Mouse (Mus musculus) subcutaneous adipose tissue, adult 2 months (tissue): Measurements from ENCODE around the gene Itga7. TPM values are rescaled to one million over a fixed set of nuclear protein-coding genes. Genes with fewer than 3 reads are reported as not detected.

Source experiments
- polyA plus RNA-seq: library from polyadenylated mRNA; depleted of rRNA; stranded (reverse); fragments of >200 nt; gene quantifications from 2 replicates; pipeline ENCODE4 v1.2.3, GENCODE M21; 2012; ENCODE audit warnings: low replicate concordance; rRNA removed

Gene Itga7
- 95.0 and 265 TPM in 2 replicates for polyA plus RNA-seq

GRCm38 (mm10) chr10:128933574-128933973 is at the start of gene Itga7:
Gene Itga7 (plus strand): TSS chr10:128933818.

GRCm38 (mm10) chr10:128891296-128892094 is 42.1 kb upstream of the Itga7 start, which contains the start of gene Gdf11:
Gene Gdf11 (minus strand): TSS chr10:128891718.

GRCm38 (mm10) chr10:128900698-128901097 is 32.9 kb upstream of the Itga7 start, which contains the start of gene Cd63:
Gene Cd63 (plus strand): TSS chr10:128900989.

GRCm38 (mm10) chr10:128922822-128923012 is 10.9 kb upstream of the Itga7 start, which contains the start of gene Rdh5:
Gene Rdh5 (minus strand): TSS chr10:128922888.

GRCm38 (mm10) chr10:128923935-128924334 is 9.7 kb upstream of the Itga7 start, which contains the start of gene Bloc1s1:
Gene Bloc1s1 (minus strand): TSS chr10:128924035.

GRCm38 (mm10) chr10:128960590-128961584 is 27.3 kb downstream of the Itga7 start, which contains the start of gene Mettl7b:
Gene Mettl7b (minus strand): TSS chr10:128960988.

GRCm38 (mm10) chr10:128989131-128989530 is 55.5 kb downstream of the Itga7 start, which contains the start of gene Olfr9:
Gene Olfr9 (plus strand): TSS chr10:128989431.

Other genes with a start within 250 kb of the Itga7 start
- 105 and 117 TPM in 2 replicates for gene Rab5b, start 237.6 kb upstream of the Itga7 start, polyA plus RNA-seq
- gene Pmel, start 229.6 kb upstream of the Itga7 start, polyA plus RNA-seq, result 1.7 and 1.8 TPM in 2 replicates
- 28.8 and 36.7 TPM in 2 replicates for gene Cdk2, start 228.8 kb upstream of the Itga7 start, polyA plus RNA-seq
- gene Dgka, start 189.0 kb upstream of the Itga7 start, polyA plus RNA-seq, result 26.3 and 33.2 TPM in 2 replicates
- 22.0 and 28.6 TPM in 2 replicates for gene Pym1, start 185.9 kb upstream of the Itga7 start, polyA plus RNA-seq
- gene Mmp19, start 142.9 kb upstream of the Itga7 start, polyA plus RNA-seq, result 55.3 and 57.0 TPM in 2 replicates
- 20.8 and 24.6 TPM in 2 replicates for gene Dnajc14, start 129.8 kb upstream of the Itga7 start, polyA plus RNA-seq
- gene Tmem198b, start 129.4 kb upstream of the Itga7 start, polyA plus RNA-seq, result 32.5 and 77.6 TPM in 2 replicates
- 6.4 and 8.4 TPM in 2 replicates for gene Sarnp, start 116.5 kb upstream of the Itga7 start, polyA plus RNA-seq
- 62.6 and 75.6 TPM in 2 replicates for gene Ormdl2, start 112.2 kb upstream of the Itga7 start, polyA plus RNA-seq
- 3.2 and 15.4 TPM in 2 replicates for gene Gdf11, start 42.1 kb upstream of the Itga7 start, polyA plus RNA-seq
- gene Cd63, start 32.8 kb upstream of the Itga7 start, polyA plus RNA-seq, result 121 and 308 TPM in 2 replicates
- 36.0 and 47.3 TPM in 2 replicates for gene Rdh5, start 10.9 kb upstream of the Itga7 start, polyA plus RNA-seq
- 237 and 349 TPM in 2 replicates for gene Bloc1s1, start 9.8 kb upstream of the Itga7 start, polyA plus RNA-seq
- gene Mettl7b, start 27.2 kb downstream of the Itga7 start, polyA plus RNA-seq, result 5.1 and 19.5 TPM in 2 replicates
- not detected in 2 replicates for gene Olfr9, start 55.6 kb downstream of the Itga7 start, polyA plus RNA-seq
- not detected in 2 replicates for gene Olfr763, start 77.0 kb downstream of the Itga7 start, polyA plus RNA-seq
- gene Olfr764-ps1, start 106.1 kb downstream of the Itga7 start, polyA plus RNA-seq, result not detected in 2 replicates
- not detected in 2 replicates for gene Olfr765, start 116.2 kb downstream of the Itga7 start, polyA plus RNA-seq
- gene Olfr766-ps1, start 135.2 kb downstream of the Itga7 start, polyA plus RNA-seq, result not detected in 2 replicates
- gene Olfr767, start 149.1 kb downstream of the Itga7 start, polyA plus RNA-seq, result not detected in 2 replicates
- not detected in 2 replicates for gene Olfr768, start 165.6 kb downstream of the Itga7 start, polyA plus RNA-seq
- gene Olfr769, start 184.0 kb downstream of the Itga7 start, polyA plus RNA-seq, result not detected in 2 replicates
- not detected in 2 replicates for gene Olfr770, start 205.2 kb downstream of the Itga7 start, polyA plus RNA-seq
- gene Olfr771, start 230.9 kb downstream of the Itga7 start, polyA plus RNA-seq, result not detected in 2 replicates
- gene Olfr772, start 244.1 kb downstream of the Itga7 start, polyA plus RNA-seq, result not detected in 2 replicates